Mouse (Mus musculus): Measurements from ENCODE around the gene Nop2. TPM values are rescaled to one million over a fixed set of nuclear protein-coding genes. Genes with fewer than 3 reads are reported as not detected.

Gene Nop2
- polyA plus RNA-seq, 1 experiment from 2014 or later = 17.7 TPM

DNA sequence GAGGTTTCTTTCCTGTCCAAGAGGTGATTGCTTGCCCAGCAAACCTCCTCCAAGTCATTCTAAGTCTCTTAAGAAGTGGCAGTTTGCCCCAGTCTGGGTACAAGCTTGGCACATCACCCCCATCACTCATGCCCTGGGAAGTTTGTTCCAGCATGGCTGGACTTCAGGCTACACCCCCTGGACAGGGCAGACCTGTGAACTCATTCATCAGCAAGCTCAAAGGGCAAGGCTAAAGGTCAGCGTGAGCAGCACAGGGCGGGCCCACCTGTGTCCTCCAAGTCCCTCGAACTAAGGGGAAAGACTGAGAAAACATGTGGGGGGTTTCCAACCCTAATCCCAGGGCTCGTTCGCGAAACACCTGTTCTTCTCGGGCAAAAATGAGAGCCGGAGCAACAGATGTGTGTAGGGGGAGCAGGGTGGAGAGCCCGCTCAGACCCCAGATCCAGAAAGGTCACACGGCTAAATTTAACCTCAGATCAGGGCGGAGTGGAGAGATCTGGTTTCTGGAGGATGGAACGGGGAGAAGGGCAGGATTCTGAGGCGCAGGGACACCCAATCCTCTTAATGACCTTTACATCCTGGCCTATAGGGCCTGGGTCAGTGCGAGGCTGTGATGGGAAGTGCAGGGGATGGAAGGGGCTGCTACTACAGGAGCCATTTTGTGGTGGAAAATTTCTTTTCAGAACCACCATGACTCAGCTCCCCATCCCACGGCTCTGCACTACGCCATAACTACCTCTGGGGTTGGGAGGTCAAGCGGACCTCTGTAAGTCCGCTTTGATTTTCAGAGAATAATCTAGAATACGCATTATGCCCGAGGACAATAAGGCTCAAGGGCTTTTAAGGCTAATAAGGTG is 32.3 kb downstream of the Nop2 start:
- Histone ChIP-seq H3K9ac (replicated peaks; ENCODE audit: low read depth) (0 out of 2 replicates have a peak overlapping the region, but pooled peaks have one; percentile 0), H3K4me1 (ENCODE audit: insufficient read depth, low read depth, low read length) (peaks cover 7% of the 10 kb centered on the region; the same call in 1 of the 2 replicates), H3K4me2 (replicated peaks; ENCODE audit: low read depth, low read length) (peak overlapping the region; percentile 97), H3K4me3 (ENCODE audit: low read depth, low read length) (peak overlapping the region; percentile 73), H3K27me3 (replicated peaks; ENCODE audit: insufficient read depth, low read length) (no peaks in the 10 kb centered on the region), H3K9me3 (ENCODE audit: low read length) (no peaks in the 10 kb centered on the region), H3K36me3 (ENCODE audit: insufficient read depth, low read length) (0 out of 2 replicates have a peak, but pooled peaks cover 7% of the 10 kb centered on the region), H3K27ac (ENCODE audit: low read length) (peak overlapping the region; percentile 78)
- 9% methylated on average over 20 of the region's 20 CpGs for WGBS
- TF ChIP-seq CTCF (IDR thresholded peaks at IDR 0.05) (no peak), EP300 (IDR thresholded peaks at IDR 0.05) (no peak)
- DNase-seq (ENCODE audit: low spot score) = no peak
- no peak for ATAC-seq

DNA sequence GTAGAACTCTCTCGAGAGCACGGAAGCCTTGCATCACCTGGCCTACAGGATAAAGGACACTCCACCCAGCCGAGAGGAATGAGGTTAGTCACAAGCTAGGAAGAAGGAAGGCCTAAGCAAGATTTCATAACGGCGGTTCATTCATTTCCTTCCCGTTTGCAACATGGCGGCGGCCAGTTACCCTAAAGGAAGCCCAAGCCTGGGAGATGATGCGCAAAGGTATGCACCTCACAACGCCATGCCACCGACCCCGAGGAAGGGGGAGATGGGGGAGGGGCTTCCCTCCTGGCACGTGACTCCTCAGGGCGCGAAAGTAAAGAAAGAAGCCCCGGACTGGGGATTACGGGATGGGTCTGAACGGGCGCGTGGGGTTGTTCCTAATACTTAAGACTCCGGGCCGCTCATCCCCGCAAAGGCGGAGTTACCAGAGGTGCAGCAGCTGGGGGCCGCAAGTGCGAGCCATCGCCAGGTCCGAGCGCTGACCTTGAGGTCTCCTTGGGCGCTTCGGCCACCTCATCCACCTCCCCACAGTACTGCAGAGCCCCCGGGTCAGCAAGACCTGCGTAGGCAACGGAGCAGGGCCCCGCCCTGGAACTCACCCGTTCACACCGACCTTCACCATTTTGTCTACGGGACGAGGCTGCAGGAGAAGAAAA is 33.1 kb downstream of the Nop2 start:
- TF ChIP-seq CTCF (IDR thresholded peaks at IDR 0.05) (no peak), EP300 (IDR thresholded peaks at IDR 0.05) (peak; percentile 54; the same call in 1 of the 2 replicates)
- peak overlapping the region; percentile 62 for H3K9ac ChIP-seq (replicated peaks; ENCODE audit: low read depth)
- peaks cover 7% of the 10 kb centered on the region; the same call in 1 of the 2 replicates for H3K4me1 ChIP-seq (ENCODE audit: insufficient read depth, low read depth, low read length)
- peak; percentile 91 for DNase-seq (ENCODE audit: low spot score)
- no peaks in the 10 kb centered on the region for H3K9me3 ChIP-seq (ENCODE audit: low read length)
- peak overlapping the region; percentile 78 for H3K27ac ChIP-seq (ENCODE audit: low read length)
- H3K36me3 ChIP-seq (ENCODE audit: insufficient read depth, low read length) = 0 out of 2 replicates have a peak, but pooled peaks cover 7% of the 10 kb centered on the region
- peak; percentile 17 for ATAC-seq
- peak overlapping the region; percentile 73 for H3K4me3 ChIP-seq (ENCODE audit: low read depth, low read length)
- H3K4me2 ChIP-seq (replicated peaks; ENCODE audit: low read depth, low read length) = peak overlapping the region; percentile 97
- WGBS = 0% methylated on average over 39 of the region's 39 CpGs
- no peaks in the 10 kb centered on the region for H3K27me3 ChIP-seq (replicated peaks; ENCODE audit: insufficient read depth, low read length)

DNA sequence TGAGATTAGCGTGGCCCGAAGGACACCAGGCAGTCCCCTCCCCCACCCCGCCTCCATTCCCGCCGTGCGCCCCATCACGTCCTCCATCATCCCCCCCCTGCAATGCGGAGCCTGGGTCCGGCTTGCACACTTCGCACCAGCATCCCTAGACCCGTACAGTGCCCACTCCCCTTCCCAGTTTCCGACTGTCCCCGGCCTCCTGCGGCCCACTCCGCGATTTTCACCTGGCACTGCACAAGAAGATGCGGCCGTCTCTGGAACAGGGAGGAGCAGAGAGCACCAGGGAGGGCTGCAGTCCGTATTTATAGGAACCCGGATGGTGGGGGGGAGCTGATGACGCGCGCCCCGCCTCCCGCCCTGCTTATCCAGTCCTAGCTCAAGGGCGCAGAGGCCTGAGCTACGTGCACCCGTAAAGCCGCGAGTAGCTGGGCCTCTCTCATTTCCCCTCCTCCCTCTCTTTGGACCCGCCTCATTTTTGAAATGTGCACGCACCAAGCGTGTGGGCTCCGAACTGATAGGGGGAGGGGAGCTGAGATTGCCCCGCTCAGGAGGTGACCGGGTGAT is 33.7 kb downstream of the Nop2 start:
- 3% methylated on average over 35 of the region's 36 CpGs for WGBS

DNA sequence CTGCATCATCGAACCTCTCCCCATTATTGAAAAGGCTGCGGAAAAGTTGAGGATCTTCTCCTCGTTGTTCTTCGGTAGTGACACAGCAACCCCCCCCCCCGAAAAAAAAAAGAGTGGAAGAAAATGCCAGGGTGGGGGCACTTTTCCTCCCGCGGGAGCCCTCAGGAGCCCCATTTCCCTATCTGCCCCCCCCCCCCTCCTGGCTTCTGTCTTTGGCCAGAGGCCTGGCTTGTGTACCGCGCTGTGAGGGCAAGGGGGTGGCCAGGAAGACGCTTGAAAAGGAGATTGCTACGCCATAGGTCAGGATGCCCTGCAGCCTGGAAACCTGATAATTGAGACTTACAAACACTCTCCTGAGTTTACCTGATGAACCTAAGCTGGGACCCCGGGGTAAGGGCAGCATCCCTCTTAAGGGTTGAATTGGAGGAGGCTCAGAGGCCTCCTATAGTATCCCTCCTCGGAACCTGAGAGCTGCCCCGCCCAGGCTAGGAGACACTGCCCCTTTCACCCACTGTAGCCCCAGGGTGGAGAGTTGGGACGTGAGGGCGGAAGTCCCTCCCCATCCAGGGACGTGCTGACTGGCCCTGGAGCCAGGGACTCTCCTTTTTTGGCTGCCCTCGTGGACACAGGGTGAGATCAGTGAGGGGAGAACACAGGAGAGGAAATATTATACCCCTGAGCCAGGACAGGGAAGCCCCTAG is 34.5 kb downstream of the Nop2 start, which contains the start of gene Gapdh:
TSS of gene Gapdh (minus strand) at position 417 of the 701 bp plus-strand sequence.
- Histone ChIP-seq H3K36me3 (ENCODE audit: insufficient read depth, low read length) (no peaks in the 10 kb centered on the region), H3K4me1 (ENCODE audit: insufficient read depth, low read depth, low read length) (peaks cover 7% of the 10 kb centered on the region; the same call in 1 of the 2 replicates), H3K9me3 (ENCODE audit: low read length) (no peaks in the 10 kb centered on the region), H3K9ac (replicated peaks; ENCODE audit: low read depth) (peak within 1 kb of the TSS; percentile 62), H3K27me3 (replicated peaks; ENCODE audit: insufficient read depth, low read length) (no peaks in the 10 kb centered on the region), H3K27ac (ENCODE audit: low read length) (peak within 1 kb of the TSS; percentile 90), H3K4me3 (ENCODE audit: low read depth, low read length) (peak within 1 kb of the TSS; percentile 73), H3K4me2 (replicated peaks; ENCODE audit: low read depth, low read length) (peak within 1 kb of the TSS; percentile 97)
- TF ChIP-seq EP300 (IDR thresholded peaks at IDR 0.05) = no peak
- TF ChIP-seq CTCF (IDR thresholded peaks at IDR 0.05) = no peak; the same call in 1 of the 2 replicates
- ATAC-seq (peak; percentile 77), DNase-seq (ENCODE audit: low spot score) (peak; percentile 95)
- WGBS = under 1% methylated on average over 15 of the region's 18 CpGs

More for the DNA sequence above, 33.7 kb downstream of the Nop2 start:
- H3K9ac ChIP-seq (replicated peaks; ENCODE audit: low read depth) = peak overlapping the region; percentile 62
- H3K4me2 ChIP-seq (replicated peaks; ENCODE audit: low read depth, low read length) = peak overlapping the region; percentile 97
- peaks cover 7% of the 10 kb centered on the region; the same call in 1 of the 2 replicates for H3K4me1 ChIP-seq (ENCODE audit: insufficient read depth, low read depth, low read length)
- H3K4me3 ChIP-seq (ENCODE audit: low read depth, low read length) = peak overlapping the region; percentile 73
- H3K27me3 ChIP-seq (replicated peaks; ENCODE audit: insufficient read depth, low read length) = no peaks in the 10 kb centered on the region
- H3K36me3 ChIP-seq (ENCODE audit: insufficient read depth, low read length) = 0 out of 2 replicates have a peak, but pooled peaks cover 6% of the 10 kb centered on the region
- ATAC-seq = peak; percentile 88
- no peak for TF ChIP-seq CTCF (IDR thresholded peaks at IDR 0.05)
- TF ChIP-seq EP300 (IDR thresholded peaks at IDR 0.05) = no peak
- H3K9me3 ChIP-seq (ENCODE audit: low read length) = no peaks in the 10 kb centered on the region
- DNase-seq (ENCODE audit: low spot score) = peak; percentile 98
- H3K27ac ChIP-seq (ENCODE audit: low read length) = peak overlapping the region; percentile 90

DNA sequence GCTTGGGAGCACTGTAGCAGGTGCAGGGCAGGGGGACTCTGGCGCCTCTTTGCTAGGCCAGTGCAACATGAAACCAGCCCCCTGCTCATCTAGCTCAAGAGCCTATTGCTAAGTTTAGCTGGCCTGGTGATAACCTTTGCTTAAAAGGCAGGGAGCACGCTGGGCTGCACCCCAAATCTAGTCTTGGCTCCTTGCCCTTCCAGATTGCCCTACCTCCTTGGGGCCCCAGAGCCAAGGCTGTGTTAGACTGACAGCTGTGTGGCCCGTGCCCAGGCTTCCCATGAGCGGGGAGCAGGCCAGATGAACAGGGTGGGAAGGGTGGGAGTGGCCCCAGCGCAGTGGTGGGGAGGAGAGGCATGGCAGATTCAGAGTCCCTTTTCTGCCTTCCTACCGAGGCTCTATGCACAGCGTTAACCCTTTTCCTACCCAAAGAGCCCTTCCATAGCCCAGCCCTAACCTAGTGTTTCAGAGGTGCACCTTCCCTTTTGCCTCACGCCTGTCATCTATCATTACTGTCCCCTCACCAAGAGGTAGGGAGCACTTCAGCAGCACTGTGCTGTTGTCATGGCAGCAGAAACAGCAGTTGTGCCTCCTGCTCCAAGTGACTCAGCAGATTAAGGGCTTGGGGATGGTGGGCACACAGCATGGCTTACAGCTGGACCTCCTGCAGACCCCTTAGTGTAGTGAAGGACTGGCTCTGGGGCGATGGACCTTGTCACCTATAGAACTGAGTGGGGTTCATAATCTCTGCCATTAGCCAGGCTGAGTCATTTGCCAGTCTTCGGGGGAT is 35.3 kb downstream of the Nop2 start:
- peaks cover 7% of the 10 kb centered on the region; the same call in 1 of the 2 replicates for H3K4me1 ChIP-seq (ENCODE audit: insufficient read depth, low read depth, low read length)
- H3K27me3 ChIP-seq (replicated peaks; ENCODE audit: insufficient read depth, low read length) = no peaks in the 10 kb centered on the region
- peak overlapping the region; percentile 97 for H3K4me2 ChIP-seq (replicated peaks; ENCODE audit: low read depth, low read length)
- no peaks in the 10 kb centered on the region for H3K36me3 ChIP-seq (ENCODE audit: insufficient read depth, low read length)
- WGBS = 24% methylated on average over 9 of the region's 10 CpGs
- no peaks in the 10 kb centered on the region for H3K9me3 ChIP-seq (ENCODE audit: low read length)
- TF ChIP-seq EP300 (IDR thresholded peaks at IDR 0.05) = no peak
- no peak for TF ChIP-seq CTCF (IDR thresholded peaks at IDR 0.05)
- no peak overlapping the region for H3K9ac ChIP-seq (replicated peaks; ENCODE audit: low read depth)
- peak overlapping the region; percentile 90 for H3K27ac ChIP-seq (ENCODE audit: low read length)
- peak; percentile 43 for DNase-seq (ENCODE audit: low spot score)
- ATAC-seq = no peak
- peak overlapping the region; percentile 73; the same call in 1 of the 2 replicates for H3K4me3 ChIP-seq (ENCODE audit: low read depth, low read length)

All from lung, postnatal 0 days (tissue).